Mouse (Mus musculus) megakaryocyte, embryonic 14.5 days (primary cell): ENCODE results near the gene Slc2a1.

ENCODE experiments used
- FLI1 ChIP-seq: IDR thresholded peaks from 2 replicates; pipeline ENCODE4 v1.6.1; 2012; ENCODE audit warnings: low read length, inconsistent platforms, mixed read lengths
- GATA1 ChIP-seq: IDR thresholded peaks from 3 replicates; pipeline ENCODE4 v1.6.1; 2012; ENCODE audit warnings: mixed read lengths, low read length, inconsistent platforms, borderline replicate concordance

- TF ChIP-seq GATA1 (no peak), FLI1 (no peak)
Observed at GRCm38 (mm10) chr4:119109640-119110039, 1.1 kb downstream of the Slc2a1 start.
